Mouse (Mus musculus) T-helper 2 cell (primary cell): ENCODE data around the gene Cyp4f37.
"Not testable (repeated sequence)": the region's sequence is repeated elsewhere in the genome, so short reads cannot be mapped to it uniquely, and the experiment has no call there.

Source experiments
- in situ Hi-C: fragments of 300-600 bp; cut with MboI, MseI; formaldehyde crosslinking; loops from one replicate; pipeline ENCODE4 v1.15.1; 2025; ENCODE audit warnings: high pct_unique_total_duplicates

Gene Cyp4f37

GRCm38 (mm10) chr17:32621018-32621417, at the start of gene Cyp4f37:
Gene Cyp4f37 (plus strand): TSS chr17:32621309.
- in situ Hi-C loops: not testable (repeated sequence)

- in situ Hi-C loops: not testable (repeated sequence)
These were observed 47.8 kb upstream of the Cyp4f37 start for GRCm38 (mm10) chr17:32573286-32573685.

- in situ Hi-C loops: no loop called here
These were observed 43.5 kb upstream of the Cyp4f37 start for GRCm38 (mm10) chr17:32577496-32578186.

GRCm38 (mm10) chr17:32596494-32596893, 24.6 kb upstream of the Cyp4f37 start:
- in situ Hi-C loops: no loop called here

GRCm38 (mm10) chr17:32608055-32608454, 13.1 kb upstream of the Cyp4f37 start:
- in situ Hi-C loops: no loop called here

- in situ Hi-C loops: not testable (repeated sequence)
These were observed 10.9 kb upstream of the Cyp4f37 start for GRCm38 (mm10) chr17:32610231-32610630.

- in situ Hi-C loops: no loop called here
These were observed 10.2 kb upstream of the Cyp4f37 start for GRCm38 (mm10) chr17:32610896-32611295.

GRCm38 (mm10) chr17:32612417-32612816, 8.7 kb upstream of the Cyp4f37 start:
- in situ Hi-C loops: no loop called here

GRCm38 (mm10) chr17:32617252-32617651, 3.9 kb upstream of the Cyp4f37 start:
- in situ Hi-C loops: no loop called here

- in situ Hi-C loops: not testable (repeated sequence)
These were observed 8.6 kb downstream of the Cyp4f37 start for GRCm38 (mm10) chr17:32629726-32630125.

- in situ Hi-C loops: no loop called here
These were observed 10.8 kb downstream of the Cyp4f37 start for GRCm38 (mm10) chr17:32631936-32632335.

- in situ Hi-C loops: not testable (repeated sequence)
These were observed 13.3 kb downstream of the Cyp4f37 start for GRCm38 (mm10) chr17:32634242-32634971.

- in situ Hi-C loops: loop anchor here (5.0 kb wide), 1 partner anchor 302 kb away; no protein-coding TSS in a partner anchor
These were observed 13.8 kb downstream of the Cyp4f37 start for GRCm38 (mm10) chr17:32634972-32635314.

- in situ Hi-C loops: loop anchor here (5.0 kb wide), 1 partner anchor 301 kb away; no protein-coding TSS in a partner anchor
These were observed 15.2 kb downstream of the Cyp4f37 start for GRCm38 (mm10) chr17:32636341-32636740.

- in situ Hi-C loops: loop anchor here (5.0 kb wide), 1 partner anchor 300 kb away; no protein-coding TSS in a partner anchor
These were observed 16.0 kb downstream of the Cyp4f37 start for GRCm38 (mm10) chr17:32637151-32637550.

GRCm38 (mm10) chr17:32646631-32647030, 25.5 kb downstream of the Cyp4f37 start:
- in situ Hi-C loops: no loop called here

GRCm38 (mm10) chr17:32653860-32654259, 32.8 kb downstream of the Cyp4f37 start:
- in situ Hi-C loops: no loop called here

GRCm38 (mm10) chr17:32657041-32657440, 35.9 kb downstream of the Cyp4f37 start:
- in situ Hi-C loops: no loop called here

- in situ Hi-C loops: no loop called here
These were observed 37.1 kb downstream of the Cyp4f37 start for GRCm38 (mm10) chr17:32658246-32658645.

- in situ Hi-C loops: no loop called here
These were observed 37.6 kb downstream of the Cyp4f37 start, which contains the start of gene Cyp4f40 for GRCm38 (mm10) chr17:32658712-32659111. Gene Cyp4f40 (plus strand): TSS chr17:32658900.

- in situ Hi-C loops: no loop called here
These were observed 52.9 kb downstream of the Cyp4f37 start for GRCm38 (mm10) chr17:32673976-32674375.

GRCm38 (mm10) chr17:32676040-32676635, 55.0 kb downstream of the Cyp4f37 start:
- in situ Hi-C loops: loop anchor here (25.0 kb wide), 1 partner anchor 139 kb away; the partner anchor contains the start of gene Cyp4f16
